Mouse (Mus musculus) embryonic fibroblast, embryonic 13.5 days (primary cell): ENCODE measurements at regions not wholly inside any gene's neighbourhood (a gene's known extent, or its start where the extent isn't known, plus 50 kb on each side); places are given as distances from the start of the nearest gene placed in this dataset.
"Not testable (repeated sequence)": the region's sequence is repeated elsewhere in the genome, so short reads cannot be mapped to it uniquely, and the experiment has no call there.

Source experiments
- H3K27ac ChIP-seq: 2 replicates; pipeline ENCODE4 v1.5.1; 2012; ENCODE audit warnings: low read length, control low read depth, inconsistent platforms; ENCODE audit not compliant: insufficient read depth
- H3K4me1 ChIP-seq: 2 replicates; pipeline ENCODE4 v1.6.1; 2011; ENCODE audit warnings: low read length; ENCODE audit not compliant: control insufficient read depth, insufficient read depth
- H3K4me3 ChIP-seq: 2 replicates; pipeline ENCODE4 v1.5.1; 2011; ENCODE audit warnings: mild to moderate bottlenecking, control low read depth, low read length; ENCODE audit not compliant: insufficient read depth
- CTCF ChIP-seq: IDR thresholded peaks from 2 replicates; pipeline ENCODE4 v1.5.1; 2011; ENCODE audit warnings: mild to moderate bottlenecking, control low read depth, low read length, moderate library complexity, borderline replicate concordance; ENCODE audit not compliant: insufficient read depth
- POLR2A ChIP-seq: IDR thresholded peaks from 2 replicates; pipeline ENCODE4 v1.6.1; 2011; ENCODE audit warnings: low read depth, mild to moderate bottlenecking, control low read depth, low read length, moderate library complexity

GRCm38 (mm10) chr8:78055531-78055930 is 157.6 kb upstream of the Ttc29 start:
- H3K27ac ChIP-seq = no peak overlapping the region
- H3K4me1 ChIP-seq = no peaks in the 10 kb centered on the region
- no peak for TF ChIP-seq POLR2A
- TF ChIP-seq CTCF = no peak
- H3K4me3 ChIP-seq = no peak overlapping the region

- TF ChIP-seq CTCF (no peak), POLR2A (no peak)
- Histone ChIP-seq H3K27ac (no peak overlapping the region), H3K4me1 (no peaks in the 10 kb centered on the region), H3K4me3 (no peak overlapping the region)
These were observed 155.7 kb upstream of the Ttc29 start for GRCm38 (mm10) chr8:78057357-78057756.

- Histone ChIP-seq H3K4me1 (no peaks in the 10 kb centered on the region), H3K27ac (no peak overlapping the region), H3K4me3 (no peak overlapping the region)
- TF ChIP-seq CTCF (no peak), POLR2A (no peak)
These were observed 151.0 kb upstream of the Ttc29 start for GRCm38 (mm10) chr8:78061827-78062719.

GRCm38 (mm10) chr8:78063529-78063928 is 149.6 kb upstream of the Ttc29 start:
- peak; percentile 57; the same call in 1 of the 2 replicates for TF ChIP-seq CTCF
- TF ChIP-seq POLR2A = no peak
- H3K4me3 ChIP-seq = no peak overlapping the region
- H3K27ac ChIP-seq = no peak overlapping the region
- no peaks in the 10 kb centered on the region for H3K4me1 ChIP-seq

GRCm38 (mm10) chr8:78064161-78064560 is 148.9 kb upstream of the Ttc29 start:
- H3K4me3 ChIP-seq = peak overlapping the region; percentile 19
- no peak for TF ChIP-seq POLR2A
- no peak for TF ChIP-seq CTCF
- H3K27ac ChIP-seq = no peak overlapping the region
- H3K4me1 ChIP-seq = no peaks in the 10 kb centered on the region

GRCm38 (mm10) chr8:78065890-78066493 is 147.1 kb upstream of the Ttc29 start:
- Histone ChIP-seq H3K27ac (no peak overlapping the region), H3K4me3 (no peak overlapping the region), H3K4me1 (no peaks in the 10 kb centered on the region)
- TF ChIP-seq CTCF = no peak
- no peak for TF ChIP-seq POLR2A

GRCm38 (mm10) chr8:78068087-78068910 is 144.8 kb upstream of the Ttc29 start:
- H3K4me1 ChIP-seq = no peaks in the 10 kb centered on the region
- H3K4me3 ChIP-seq = no peak overlapping the region
- H3K27ac ChIP-seq = no peak overlapping the region
- TF ChIP-seq POLR2A (no peak), CTCF (no peak)

- Histone ChIP-seq H3K4me3 (no peak overlapping the region), H3K4me1 (peaks cover 7% of the 10 kb centered on the region), H3K27ac (no peak overlapping the region)
- TF ChIP-seq POLR2A (no peak), CTCF (no peak)
These were observed 139.3 kb upstream of the Ttc29 start for GRCm38 (mm10) chr8:78073821-78074220.

GRCm38 (mm10) chr8:78077122-78077521 is 136.0 kb upstream of the Ttc29 start:
- no peak overlapping the region for H3K27ac ChIP-seq
- peaks cover 7% of the 10 kb centered on the region for H3K4me1 ChIP-seq
- no peak overlapping the region for H3K4me3 ChIP-seq
- TF ChIP-seq CTCF (no peak), POLR2A (no peak)

GRCm38 (mm10) chr8:78081395-78081794 is 131.7 kb upstream of the Ttc29 start:
- not testable (repeated sequence) for H3K27ac ChIP-seq, H3K4me3 ChIP-seq, H3K4me1 ChIP-seq
